Mouse (Mus musculus): ENCODE measurements at regions not wholly inside any gene's neighbourhood (a gene's known extent, or its start where the extent isn't known, plus 50 kb on each side); places are given as distances from the start of the nearest gene placed in this dataset.

DNA sequence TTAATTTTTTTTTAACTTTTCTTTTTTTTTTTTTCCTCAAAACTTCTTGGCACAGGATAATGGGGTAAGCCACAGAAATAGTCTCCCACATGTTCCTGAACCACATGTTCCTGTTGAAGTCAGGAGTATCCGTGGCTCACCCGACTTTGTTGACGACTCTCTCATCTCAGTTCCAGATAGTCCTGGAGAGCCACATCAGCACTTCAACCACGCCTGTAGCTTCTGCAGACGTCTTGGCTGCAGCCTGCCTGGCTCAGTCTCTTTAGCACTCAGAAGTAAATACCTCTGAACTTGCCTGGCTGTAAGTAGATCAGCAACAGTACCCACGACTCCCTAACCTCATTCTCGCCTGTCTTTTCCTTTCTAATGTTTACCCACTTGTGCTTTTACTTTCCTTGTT lies 50.3 kb upstream of the Rapgef5 start:
- 62% methylated on average over 7 of the region's 7 CpGs for WGBS
- Histone ChIP-seq H3K4me2 (replicated peaks) (no peak overlapping the region), H3K4me3 (no peak overlapping the region), H3K36me3 (no peaks in the 10 kb centered on the region), H3K4me1 (no peaks in the 10 kb centered on the region), H3K9me3 (no peaks in the 10 kb centered on the region), H3K27me3 (no peaks in the 10 kb centered on the region), H3K9ac (replicated peaks) (no peak overlapping the region), H3K27ac (replicated peaks) (no peak overlapping the region)
- ATAC-seq (ENCODE audit: low FRiP score, low read depth), result no peak
